Mouse (Mus musculus) monocyte, adult 2 months (primary cell): ENCODE results near the gene Abcc6.

Source experiments
- DNase-seq, 2 experiments: peaks; one replicate each; pipeline ENCODE4 v3.0.0; 2022; ENCODE audit warnings: low spot score in 2 of 2, low read depth in 1 of 2

Gene Abcc6

GRCm38 (mm10) chr7:46030145-46030488 lies at the start of gene Abcc6:
Gene Abcc6, minus strand, starts transcription at chr7:46030302.
- no peak for DNase-seq

DNA sequence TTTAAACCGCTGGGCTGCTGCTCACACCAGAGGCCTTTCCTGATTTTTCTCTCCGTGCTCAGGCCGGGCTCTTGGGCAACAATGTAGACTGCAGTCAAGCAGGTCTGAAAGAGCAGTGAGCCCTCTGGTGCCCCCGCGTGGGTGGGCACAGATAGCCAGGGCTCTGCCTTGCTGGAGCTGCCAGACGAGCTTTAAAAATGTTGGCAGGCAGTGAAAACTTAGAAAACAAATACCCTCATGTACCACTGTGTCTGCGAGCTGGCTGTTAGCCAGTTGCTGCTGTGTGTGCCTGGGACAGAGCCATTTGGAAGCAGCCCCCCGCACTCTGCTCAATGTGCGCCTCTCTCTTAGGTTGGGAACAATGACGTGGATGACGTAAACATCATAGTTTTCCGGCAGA lies 47.6 kb upstream of the Abcc6 start:
- no peak for DNase-seq

GRCm38 (mm10) chr7:46076844-46077243 lies 46.7 kb upstream of the Abcc6 start:
- no peak for DNase-seq

GRCm38 (mm10) chr7:46068831-46069230 lies 38.7 kb upstream of the Abcc6 start:
- no peak for DNase-seq

GRCm38 (mm10) chr7:46063296-46063695 lies 33.2 kb upstream of the Abcc6 start:
- DNase-seq: no peak

DNA sequence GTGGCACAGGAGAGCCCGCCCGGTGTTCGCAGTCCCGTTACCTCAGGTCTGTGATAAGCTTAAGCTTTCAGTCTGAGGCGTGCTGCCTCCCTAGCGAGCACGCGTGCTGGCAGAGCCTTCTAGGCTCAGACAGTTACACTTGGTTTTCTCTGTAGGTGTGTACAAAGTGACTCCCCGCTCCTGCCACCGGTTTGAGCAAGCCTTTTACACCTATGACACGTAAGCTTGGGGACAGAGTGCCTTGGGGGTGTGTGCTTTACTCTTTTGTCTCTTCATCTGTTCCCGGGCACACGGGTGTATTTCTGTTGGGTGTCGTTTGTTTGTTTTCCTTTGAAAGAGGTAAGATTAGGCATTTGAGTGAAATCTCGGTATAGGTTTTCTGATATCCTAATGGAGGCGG lies 31.5 kb upstream of the Abcc6 start:
- DNase-seq: no peak

- DNase-seq: no peak
Measured at GRCm38 (mm10) chr7:46060688-46061087, 30.6 kb upstream of the Abcc6 start.

DNA sequence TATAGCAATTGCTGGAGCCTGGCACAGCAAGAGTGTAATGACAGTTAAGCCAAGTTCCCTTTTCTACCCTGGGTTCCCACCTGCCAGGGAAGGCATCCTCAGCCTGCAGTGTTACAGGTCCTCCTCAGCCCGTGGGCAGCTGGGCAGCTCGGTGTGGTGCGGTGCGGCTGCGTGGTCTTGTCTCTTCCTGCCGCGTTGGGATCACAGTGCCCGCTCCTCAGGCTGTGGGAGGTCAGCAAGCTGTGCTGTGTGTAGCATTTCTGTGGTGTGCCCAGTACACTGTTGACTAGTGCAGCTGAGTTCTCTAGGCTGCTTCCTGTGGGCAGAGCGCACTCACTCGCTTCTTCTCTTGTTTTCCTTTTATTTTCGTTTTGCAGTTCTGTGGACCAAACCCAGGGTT lies 28.8 kb upstream of the Abcc6 start:
- peak in 1 of 2 experiments; percentile 13 for DNase-seq

GRCm38 (mm10) chr7:46053566-46053965 lies 23.5 kb upstream of the Abcc6 start:
- no peak for DNase-seq

DNA sequence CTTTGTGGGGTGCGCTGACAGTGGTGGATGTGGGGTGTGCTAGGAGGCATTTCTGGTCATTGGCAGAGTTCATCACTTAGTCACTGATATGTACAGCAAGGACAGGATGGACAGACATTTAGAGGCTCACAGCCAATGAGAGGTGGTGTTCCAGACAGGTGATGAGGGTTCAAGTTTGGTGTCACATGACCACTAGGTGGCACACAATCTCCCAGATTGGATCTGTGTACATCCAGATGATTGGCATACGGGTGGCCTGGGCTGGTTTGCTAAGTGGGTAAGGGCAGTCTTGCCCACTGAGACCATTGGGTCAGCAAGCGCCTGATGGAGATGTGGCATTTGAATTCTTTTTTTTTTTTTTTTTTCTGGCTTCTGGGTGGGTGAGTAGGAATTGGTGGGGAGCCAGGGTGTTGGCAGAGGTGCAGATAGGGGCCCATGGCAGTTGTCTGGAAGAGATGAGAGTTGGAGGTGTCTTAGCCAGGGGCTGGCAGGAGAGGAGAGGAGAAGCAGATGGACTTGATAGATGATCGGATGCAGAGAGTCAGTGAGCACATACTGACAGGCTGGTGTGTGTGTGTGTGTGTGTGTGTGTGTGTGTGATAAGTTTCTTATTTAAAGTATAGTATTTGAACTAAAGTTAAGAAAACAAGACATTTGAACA lies 22.2 kb upstream of the Abcc6 start:
- DNase-seq: no peak

DNA sequence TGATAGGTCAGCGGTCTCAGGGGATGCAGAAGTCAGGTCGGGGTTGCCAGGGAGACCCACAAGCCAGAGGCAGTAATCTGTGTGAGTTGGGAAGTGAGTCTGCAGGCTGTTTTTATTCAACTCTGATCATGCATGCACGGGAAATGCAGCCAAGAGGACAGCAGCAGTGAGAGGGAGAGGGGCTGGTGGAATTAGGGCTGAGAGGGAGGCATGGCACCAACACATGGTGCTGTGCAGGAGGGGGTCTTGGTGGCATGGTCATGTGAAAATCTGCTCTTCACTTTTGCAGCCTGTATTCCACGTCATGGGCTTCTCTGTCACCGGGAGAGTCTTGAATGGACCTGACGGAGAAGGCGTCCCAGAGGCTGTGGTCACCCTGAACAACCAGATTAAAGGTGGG lies 19.9 kb upstream of the Abcc6 start:
- no peak for DNase-seq

DNA sequence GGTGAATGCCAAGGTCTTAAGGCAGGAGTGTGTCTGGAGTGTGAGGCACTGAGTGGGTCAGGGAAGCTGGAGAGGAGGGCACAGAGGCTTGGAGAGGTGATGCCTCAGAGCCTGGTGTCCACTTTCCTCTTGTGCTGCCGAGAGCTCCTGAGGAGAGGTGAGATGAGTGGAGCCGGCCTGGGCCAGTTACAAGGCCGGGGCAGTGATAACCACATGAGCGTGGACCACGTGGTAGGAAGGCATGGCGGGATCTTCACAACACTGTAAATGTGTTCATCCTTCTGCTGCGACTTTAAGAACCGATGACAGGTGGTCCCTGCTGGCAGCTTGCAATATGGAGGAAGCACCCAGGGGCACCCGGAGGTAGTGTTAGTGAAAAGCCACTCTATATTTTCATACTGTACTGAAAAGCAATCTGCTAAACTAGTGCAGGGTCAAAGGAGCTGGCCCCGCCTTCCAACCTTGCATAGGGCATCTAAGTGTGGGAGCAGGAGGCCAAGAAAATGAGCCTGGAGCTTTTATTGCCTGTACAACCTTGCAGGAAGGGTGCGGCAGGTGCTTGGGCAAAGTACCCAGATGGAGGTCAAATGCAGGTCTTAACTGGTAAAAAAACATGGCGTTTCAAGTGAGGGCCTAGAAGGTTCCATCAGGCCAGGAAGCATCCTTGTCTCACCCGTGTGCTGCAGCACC lies 17.9 kb upstream of the Abcc6 start:
- DNase-seq: no peak

GRCm38 (mm10) chr7:46045882-46046281 lies 15.8 kb upstream of the Abcc6 start:
- no peak for DNase-seq

DNA sequence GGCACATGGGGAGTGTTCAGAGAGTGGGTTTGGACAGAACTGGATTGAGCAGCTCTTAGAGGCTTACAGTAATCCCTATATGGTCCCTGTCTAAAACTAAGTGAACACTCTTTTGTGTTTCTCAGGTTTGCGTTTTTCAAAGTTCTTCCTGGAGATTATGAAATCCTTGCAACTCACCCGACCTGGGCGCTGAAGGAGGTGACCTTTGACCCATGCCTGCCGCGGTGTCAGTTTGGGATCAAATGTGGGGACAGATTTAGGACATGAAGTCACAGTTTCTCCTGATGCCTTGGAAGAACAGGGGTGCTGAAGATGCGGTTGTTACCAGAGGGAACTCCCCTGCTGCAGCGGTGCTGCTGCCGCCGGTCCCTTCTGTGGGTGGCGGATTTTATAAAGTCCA lies 14.0 kb upstream of the Abcc6 start:
- no peak for DNase-seq

DNA sequence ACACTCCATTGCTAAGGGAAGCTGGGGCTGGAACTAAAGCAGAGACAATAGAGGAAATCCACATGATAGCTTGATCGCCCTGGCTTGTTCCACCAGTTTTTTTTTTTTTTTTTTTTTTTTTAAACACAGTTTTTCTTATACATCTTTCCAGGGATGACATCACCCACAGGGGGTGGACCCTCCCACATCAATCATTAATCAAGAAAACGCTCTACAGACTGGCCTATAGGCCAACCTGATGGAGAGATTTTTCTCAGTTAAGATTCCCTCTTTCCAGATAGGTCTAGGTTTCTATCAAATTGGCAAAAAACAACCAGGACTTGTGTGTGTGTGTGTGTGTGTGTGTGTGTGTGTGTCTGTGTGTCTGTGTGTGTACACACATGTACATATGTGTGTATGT lies 9.8 kb upstream of the Abcc6 start:
- DNase-seq: no peak

DNA sequence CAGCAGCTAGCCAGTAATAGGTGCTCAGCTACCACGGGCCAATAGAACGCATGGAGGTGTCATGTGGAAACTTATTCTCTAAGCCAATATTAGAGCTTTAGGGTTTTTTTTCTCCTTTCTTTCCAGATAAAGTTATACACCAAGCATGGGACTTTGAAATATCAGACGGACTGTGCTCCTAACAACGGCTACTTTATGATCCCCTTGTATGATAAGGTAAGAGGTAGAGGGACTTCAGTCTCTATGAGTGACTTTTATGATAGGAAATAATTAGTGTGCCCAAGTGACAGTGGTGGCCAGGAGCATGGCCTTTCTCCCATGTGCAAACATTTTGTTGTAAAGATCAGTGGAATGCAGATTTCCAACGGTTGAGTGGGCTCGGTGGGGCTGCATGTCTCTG lies 7.3 kb upstream of the Abcc6 start:
- DNase-seq: no peak

GRCm38 (mm10) chr7:46035468-46035867 lies 5.4 kb upstream of the Abcc6 start:
- DNase-seq: no peak

- no peak for DNase-seq
Measured at GRCm38 (mm10) chr7:46034991-46035390, 4.9 kb upstream of the Abcc6 start.

DNA sequence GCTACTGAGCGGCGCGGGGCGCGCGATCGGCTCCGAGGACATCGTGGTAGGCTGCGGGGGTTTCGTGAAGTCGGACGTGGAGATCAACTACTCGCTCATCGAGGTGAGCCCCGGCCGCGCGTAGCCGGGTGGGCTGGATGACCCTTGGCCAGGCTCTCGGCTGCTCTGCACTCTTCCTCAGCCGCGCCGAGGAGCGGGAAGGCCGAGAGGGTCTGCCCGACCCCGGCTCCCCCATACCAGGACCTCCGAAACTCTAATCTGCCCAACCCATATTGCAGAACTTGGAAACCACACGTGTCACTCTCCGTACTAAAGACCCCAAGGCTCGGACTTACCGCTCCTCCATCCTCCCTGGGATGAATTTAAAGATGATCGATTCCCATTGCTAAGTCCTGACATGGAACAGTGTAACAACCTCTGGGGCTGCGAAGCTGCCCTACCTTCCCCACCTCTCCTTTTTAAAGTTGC lies 3.8 kb upstream of the Abcc6 start:
- DNase-seq: no peak

- DNase-seq: peak; percentile 92 to 97
Measured at GRCm38 (mm10) chr7:46033109-46033869, 3.2 kb upstream of the Abcc6 start, which contains the start of gene Nomo1. Gene Nomo1, plus strand, starts transcription at chr7:46033698.

- DNase-seq: no peak
Measured at GRCm38 (mm10) chr7:46031075-46031474, 973 bp upstream of the Abcc6 start.
